Mouse (Mus musculus): ENCODE measurements around the gene Ppp1r9b. TPM values are rescaled to one million over a fixed set of nuclear protein-coding genes. Genes with fewer than 3 reads are reported as not detected.

The Ppp1r9b gene
- 68.2 to 75.8 TPM (median 72.0 TPM) in 4 replicates for total RNA-seq (2023; ENCODE audit: inconsistent age)

DNA sequence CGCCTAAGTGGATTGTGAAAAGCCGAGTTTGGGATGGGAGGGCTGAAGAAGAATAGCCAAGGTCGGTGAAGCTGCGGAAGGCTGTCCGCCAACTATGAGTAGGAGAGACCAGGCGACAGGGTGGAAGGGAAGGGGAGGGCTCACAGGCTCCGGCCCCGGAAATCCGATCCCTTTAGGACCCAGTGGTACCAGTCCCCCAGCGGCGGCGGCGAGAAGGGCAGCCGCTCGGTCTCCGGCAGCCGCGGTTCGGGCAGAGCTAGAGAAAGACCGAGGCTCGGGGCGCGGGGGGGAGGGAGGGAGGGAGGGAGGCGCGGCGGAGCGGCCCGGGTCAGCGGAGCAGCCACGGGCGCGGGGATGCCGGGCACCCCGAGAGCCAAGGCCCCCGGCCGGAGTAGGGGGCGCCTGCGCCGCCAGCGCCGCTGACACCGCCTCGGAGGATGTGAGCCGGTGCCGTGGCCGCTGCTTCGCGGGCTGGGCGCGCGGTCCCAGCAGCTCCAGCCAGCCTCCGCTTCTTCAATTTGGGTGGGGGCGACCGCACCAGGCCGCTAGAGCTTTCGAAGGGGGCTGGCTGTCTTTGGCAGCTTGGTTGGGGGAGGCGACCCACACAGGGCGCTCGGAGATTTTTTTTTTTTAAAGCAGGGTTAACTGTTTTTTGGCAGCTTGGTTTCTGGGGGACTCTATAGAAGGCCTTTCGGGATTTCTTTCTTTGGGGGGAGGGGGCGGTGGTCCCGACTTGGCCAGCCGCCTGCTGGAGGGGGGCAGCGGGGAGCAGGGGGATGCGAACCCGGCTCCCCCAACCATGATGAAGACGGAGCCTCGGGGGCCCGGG, at the start of gene Ppp1r9b:
Ppp1r9b (plus strand) TSS at position 287 of the 829 bp plus-strand sequence.

DNA sequence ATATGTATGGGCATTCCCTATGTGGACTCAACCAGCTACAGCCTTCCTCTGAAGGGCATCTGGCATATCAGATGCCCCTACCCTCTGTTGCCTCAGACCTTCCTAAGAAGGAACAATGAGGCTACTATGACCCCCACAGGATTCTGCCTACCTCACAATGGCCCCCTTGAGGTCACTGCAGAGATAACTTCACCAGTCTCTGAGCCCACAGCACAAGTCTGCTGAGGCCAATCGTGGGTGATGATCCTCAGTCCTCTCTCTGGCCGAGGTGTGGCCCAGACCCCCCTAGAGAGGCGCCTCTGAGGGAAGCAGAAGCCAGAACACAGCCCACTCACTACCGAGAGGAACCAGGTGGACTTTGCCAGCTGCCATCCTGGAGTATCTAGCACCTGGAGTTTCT, 23.4 kb upstream of the Ppp1r9b start, which contains the start of gene Hils1:
Hils1 (plus strand) TSS at position 175 of the 400 bp plus-strand sequence.

DNA sequence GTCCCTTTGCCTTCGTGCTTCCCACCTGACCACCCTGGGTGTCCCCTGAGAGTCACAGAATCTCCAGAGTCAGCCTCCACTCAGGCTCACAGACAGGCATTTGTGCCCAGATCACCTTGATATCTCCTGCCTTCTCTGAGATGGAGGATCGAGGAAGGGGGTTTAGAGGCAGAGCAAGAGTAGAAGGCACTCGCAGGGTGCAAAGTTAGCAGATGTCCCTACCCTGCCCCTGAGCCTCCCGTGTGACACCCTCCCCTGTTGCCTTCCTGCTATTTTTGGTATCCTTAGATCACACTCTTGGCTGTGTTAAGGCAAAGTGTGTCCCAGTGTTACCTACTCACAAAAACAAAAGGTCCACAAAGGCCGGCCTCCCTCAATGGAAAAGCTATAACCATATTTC, 14.6 kb upstream of the Ppp1r9b start, which contains the start of gene Sgca:
Sgca (minus strand) TSS at position 129 of the 400 bp plus-strand sequence.

DNA sequence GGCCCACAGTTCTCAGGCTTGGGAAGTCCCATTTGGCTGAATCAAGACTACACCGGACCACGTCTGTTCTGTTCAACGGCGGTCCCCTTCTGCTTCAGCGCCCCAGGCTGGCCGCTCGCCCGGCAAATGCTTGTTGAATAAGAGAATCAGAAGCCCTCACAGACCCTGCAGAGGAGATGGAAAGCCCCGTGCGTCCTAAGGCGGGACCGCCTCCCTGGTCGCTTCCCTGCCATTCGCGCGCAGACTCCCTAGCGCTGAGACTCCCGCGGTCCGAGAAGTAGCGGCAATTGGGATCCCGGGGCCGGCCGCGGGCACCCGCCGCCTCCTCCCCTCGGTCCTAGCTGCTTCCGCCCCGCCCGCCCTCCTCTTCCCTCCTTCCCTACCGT, 18.8 kb downstream of the Ppp1r9b start, which contains the start of gene Samd14:
Samd14 (plus strand) TSS at position 251 of the 386 bp plus-strand sequence.

DNA sequence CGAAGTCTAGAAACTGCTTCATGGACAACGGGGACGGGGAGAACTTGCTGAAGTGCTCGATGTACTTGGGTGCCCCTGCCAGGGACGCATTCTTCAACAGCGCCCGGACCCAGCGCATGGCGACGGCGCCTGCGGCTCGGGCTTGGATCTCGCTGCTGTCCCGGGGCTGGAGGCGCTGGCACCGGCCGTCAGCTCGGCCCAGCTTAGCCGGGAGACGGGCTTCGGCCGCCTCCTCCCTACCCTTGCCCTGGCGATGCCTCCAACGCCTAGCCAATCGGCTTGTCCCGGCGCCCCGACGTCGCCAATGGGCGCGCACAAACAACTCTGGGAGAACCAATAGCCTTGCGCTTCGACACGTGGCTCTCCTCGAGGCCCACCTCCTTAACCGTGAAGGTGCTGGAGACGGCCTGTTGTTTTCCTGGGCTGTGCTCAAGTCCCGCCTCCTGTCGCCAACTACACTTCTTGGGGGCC, 50.3 kb downstream of the Ppp1r9b start, which contains the start of gene Pdk2:
Pdk2 (minus strand) TSS at position 216 of the 471 bp plus-strand sequence.

Other genes with a start within 250 kb of the Ppp1r9b start
- 0.60 TPM in 1 of 4 replicates, not detected in the others for gene Cdc34b, start 249.3 kb upstream of the Ppp1r9b start, total RNA-seq (2023; ENCODE audit: inconsistent age)
- gene Tmem92, start 208.3 kb upstream of the Ppp1r9b start, total RNA-seq (2023; ENCODE audit: inconsistent age), result not detected in 4 replicates
- gene Col1a1, start 54.8 kb upstream of the Ppp1r9b start, total RNA-seq (2023; ENCODE audit: inconsistent age), result 0.22 to 0.48 TPM (median 0.34 TPM) in 4 replicates
- gene Hils1, start 23.4 kb upstream of the Ppp1r9b start, total RNA-seq (2023; ENCODE audit: inconsistent age), result not detected in 4 replicates
- not detected in 4 replicates for gene Sgca, start 14.7 kb upstream of the Ppp1r9b start, total RNA-seq (2023; ENCODE audit: inconsistent age)
- gene Samd14, start 18.8 kb downstream of the Ppp1r9b start, total RNA-seq (2023; ENCODE audit: inconsistent age), result 0.21 to 0.96 TPM (median 0.24 TPM) in 3 of 4 replicates, not detected in the other
- gene Pdk2, start 50.3 kb downstream of the Ppp1r9b start, total RNA-seq (2023; ENCODE audit: inconsistent age), result 8.9 to 13.2 TPM (median 11.7 TPM) in 4 replicates
- gene Itga3, start 85.8 kb downstream of the Ppp1r9b start, total RNA-seq (2023; ENCODE audit: inconsistent age), result 0.39 to 2.0 TPM (median 0.66 TPM) in 4 replicates
- gene Dlx3, start 129.1 kb downstream of the Ppp1r9b start, total RNA-seq (2023; ENCODE audit: inconsistent age), result not detected in 4 replicates
- not detected in 4 replicates for gene Dlx4, start 155.2 kb downstream of the Ppp1r9b start, total RNA-seq (2023; ENCODE audit: inconsistent age)